Mouse (Mus musculus): Measurements from ENCODE around the gene Emilin3. TPM values are rescaled to one million over a fixed set of nuclear protein-coding genes. Genes with fewer than 3 reads are reported as not detected.
A peak's percentile ranks its signal among the peaks of the same experiment; 100 is the strongest.

Emilin3 gene
- total RNA-seq, 1 experiment: 2.8 TPM

GRCm38 (mm10) chr2:160914656-160915055 is 2.5 kb upstream of the Emilin3 start:
- Histone ChIP-seq H3K4me1 (ENCODE audit: control insufficient read depth in 2 of 2, insufficient read depth in 2 of 2, low read length in 2 of 2, poor library complexity in 1 of 2) (peaks cover 0 to 6% of the 10 kb centered on the region in 2 experiments; a peak in 1 of 4 replicates), H3K36me3 (ENCODE audit: control insufficient read depth, insufficient read depth, low read length, poor library complexity, severe bottlenecking) (no peaks in the 10 kb centered on the region), H3K9ac (ENCODE audit: insufficient read depth, low read depth, low read length, poor library complexity, severe bottlenecking) (no peak overlapping the region), H3K27ac (ENCODE audit: insufficient read depth, low read depth, low read length, poor library complexity, severe bottlenecking) (no peak overlapping the region), H3K4me3 (ENCODE audit: insufficient read depth in 1 of 2, low read depth in 1 of 2, low read length in 2 of 2, poor library complexity in 1 of 2, severe bottlenecking in 1 of 2) (no peak overlapping the region), H3K9me3 (ENCODE audit: control insufficient read depth, insufficient read depth, low read depth, low read length) (no peaks in the 10 kb centered on the region)
- in situ Hi-C loops (cut with MboI; ENCODE audit: low sequenced_read_pairs in 2 of 2, unreplicated experiment in 2 of 2): no loop called here
- no peak for DNase-seq (ENCODE audit: low read depth, low spot score)
- no peak for TF ChIP-seq CHD2 (IDR thresholded peaks at IDR 0.05; ENCODE audit: low read depth, low read length)
- TF ChIP-seq ZNF384 (IDR thresholded peaks at IDR 0.05; ENCODE audit: low read depth, low read length): no peak
- no peak for TF ChIP-seq MAFK (IDR thresholded peaks at IDR 0.05; ENCODE audit: insufficient read depth, low read depth, low read length)
- no peak for TF ChIP-seq HCFC1 (IDR thresholded peaks at IDR 0.05; ENCODE audit: borderline replicate concordance, insufficient read depth, low read length)
- TF ChIP-seq ZC3H11A (IDR thresholded peaks at IDR 0.05; ENCODE audit: borderline replicate concordance, low read depth, low read length): no peak

- no peak overlapping the region for H3K27ac ChIP-seq (ENCODE audit: insufficient read depth, low read depth, low read length, poor library complexity, severe bottlenecking)
- in situ Hi-C loops (cut with MboI; ENCODE audit: low sequenced_read_pairs in 2 of 2, unreplicated experiment in 2 of 2): no loop called here
- no peak for DNase-seq (ENCODE audit: low read depth, low spot score)
Measured at GRCm38 (mm10) chr2:160911558-160912201, 448 bp downstream of the Emilin3 start.

GRCm38 (mm10) chr2:160910633-160911032 is 1.5 kb downstream of the Emilin3 start:
- Histone ChIP-seq H3K4me3 (ENCODE audit: insufficient read depth in 1 of 2, low read depth in 1 of 2, low read length in 2 of 2, poor library complexity in 1 of 2, severe bottlenecking in 1 of 2) (no peak overlapping the region), H3K27ac (ENCODE audit: insufficient read depth, low read depth, low read length, poor library complexity, severe bottlenecking) (no peak overlapping the region), H3K9me3 (ENCODE audit: control insufficient read depth, insufficient read depth, low read depth, low read length) (no peaks in the 10 kb centered on the region), H3K4me1 (ENCODE audit: control insufficient read depth in 2 of 2, insufficient read depth in 2 of 2, low read length in 2 of 2, poor library complexity in 1 of 2) (peaks cover 0 to 6% of the 10 kb centered on the region in 2 experiments; a peak in 2 of 4 replicates), H3K36me3 (ENCODE audit: control insufficient read depth, insufficient read depth, low read length, poor library complexity, severe bottlenecking) (no peaks in the 10 kb centered on the region), H3K9ac (ENCODE audit: insufficient read depth, low read depth, low read length, poor library complexity, severe bottlenecking) (no peak overlapping the region)
- in situ Hi-C loops (cut with MboI; ENCODE audit: low sequenced_read_pairs in 2 of 2, unreplicated experiment in 2 of 2): no loop called here
- DNase-seq (ENCODE audit: low read depth, low spot score): no peak
- TF ChIP-seq HCFC1 (IDR thresholded peaks at IDR 0.05; ENCODE audit: borderline replicate concordance, insufficient read depth, low read length): no peak
- TF ChIP-seq ZNF384 (IDR thresholded peaks at IDR 0.05; ENCODE audit: low read depth, low read length): no peak
- no peak for TF ChIP-seq CHD2 (IDR thresholded peaks at IDR 0.05; ENCODE audit: low read depth, low read length)
- no peak for TF ChIP-seq ZC3H11A (IDR thresholded peaks at IDR 0.05; ENCODE audit: borderline replicate concordance, low read depth, low read length)
- TF ChIP-seq MAFK (IDR thresholded peaks at IDR 0.05; ENCODE audit: insufficient read depth, low read depth, low read length): no peak

More at GRCm38 (mm10) chr2:160911558-160912201, 448 bp downstream of the Emilin3 start:
- no peaks in the 10 kb centered on the region for H3K9me3 ChIP-seq (ENCODE audit: control insufficient read depth, insufficient read depth, low read depth, low read length)
- peak overlapping the region; percentile 73 for H3K9ac ChIP-seq (ENCODE audit: insufficient read depth, low read depth, low read length, poor library complexity, severe bottlenecking)
- no peaks in the 10 kb centered on the region for H3K36me3 ChIP-seq (ENCODE audit: control insufficient read depth, insufficient read depth, low read length, poor library complexity, severe bottlenecking)
- H3K4me3 ChIP-seq (ENCODE audit: insufficient read depth in 1 of 2, low read depth in 1 of 2, low read length in 2 of 2, poor library complexity in 1 of 2, severe bottlenecking in 1 of 2): peak overlapping the region; percentile 52 to 85; a peak in 3 of 4 replicates
- TF ChIP-seq ZNF384 (IDR thresholded peaks at IDR 0.05; ENCODE audit: low read depth, low read length) (no peak), MAFK (IDR thresholded peaks at IDR 0.05; ENCODE audit: insufficient read depth, low read depth, low read length) (no peak), HCFC1 (IDR thresholded peaks at IDR 0.05; ENCODE audit: borderline replicate concordance, insufficient read depth, low read length) (no peak), CHD2 (IDR thresholded peaks at IDR 0.05; ENCODE audit: low read depth, low read length) (no peak), ZC3H11A (IDR thresholded peaks at IDR 0.05; ENCODE audit: borderline replicate concordance, low read depth, low read length) (no peak)
- H3K4me1 ChIP-seq (ENCODE audit: control insufficient read depth in 2 of 2, insufficient read depth in 2 of 2, low read length in 2 of 2, poor library complexity in 1 of 2): peaks cover 0 to 6% of the 10 kb centered on the region in 2 experiments; a peak in 2 of 4 replicates

GRCm38 (mm10) chr2:160908607-160909006 is 3.5 kb downstream of the Emilin3 start:
- Histone ChIP-seq H3K9ac (ENCODE audit: insufficient read depth, low read depth, low read length, poor library complexity, severe bottlenecking) (no peak overlapping the region), H3K36me3 (ENCODE audit: control insufficient read depth, insufficient read depth, low read length, poor library complexity, severe bottlenecking) (0 out of 2 replicates have a peak, but pooled peaks cover 2% of the 10 kb centered on the region), H3K9me3 (ENCODE audit: control insufficient read depth, insufficient read depth, low read depth, low read length) (no peaks in the 10 kb centered on the region), H3K4me3 (ENCODE audit: insufficient read depth in 1 of 2, low read depth in 1 of 2, low read length in 2 of 2, poor library complexity in 1 of 2, severe bottlenecking in 1 of 2) (0 out of 4 replicates have a peak overlapping the region, but pooled peaks of 1 of the 2 experiments have one; percentile 17), H3K4me1 (ENCODE audit: control insufficient read depth in 2 of 2, insufficient read depth in 2 of 2, low read length in 2 of 2, poor library complexity in 1 of 2) (peaks cover 0 to 6% of the 10 kb centered on the region in 2 experiments; a peak in 2 of 4 replicates), H3K27ac (ENCODE audit: insufficient read depth, low read depth, low read length, poor library complexity, severe bottlenecking) (no peak overlapping the region)
- no peak for DNase-seq (ENCODE audit: low read depth, low spot score)
- in situ Hi-C loops (cut with MboI; ENCODE audit: low sequenced_read_pairs in 2 of 2, unreplicated experiment in 2 of 2): no loop called here
- TF ChIP-seq ZNF384 (IDR thresholded peaks at IDR 0.05; ENCODE audit: low read depth, low read length) (no peak), CHD2 (IDR thresholded peaks at IDR 0.05; ENCODE audit: low read depth, low read length) (no peak), HCFC1 (IDR thresholded peaks at IDR 0.05; ENCODE audit: borderline replicate concordance, insufficient read depth, low read length) (no peak), ZC3H11A (IDR thresholded peaks at IDR 0.05; ENCODE audit: borderline replicate concordance, low read depth, low read length) (no peak), MAFK (IDR thresholded peaks at IDR 0.05; ENCODE audit: insufficient read depth, low read depth, low read length) (no peak)
